Mouse (Mus musculus): ENCODE data around the gene Msi2. TPM values are rescaled to one million over a fixed set of nuclear protein-coding genes. Genes with fewer than 3 reads are reported as not detected.

The Msi2 gene
- total and polyA plus RNA-seq, 2 experiments from 2014 or later = 33.0 to 170 TPM

- no peaks in the 10 kb centered on the region for H3K27me3 ChIP-seq (ENCODE audit: insufficient read depth, low read length)
- no peak overlapping the region for H3K4me3 ChIP-seq (ENCODE audit: low read length)
- ATAC-seq = no peak
- TF ChIP-seq CTCF (IDR thresholded peaks at IDR 0.05; ENCODE audit: low read depth) = no peak
- H3K27ac ChIP-seq = no peak overlapping the region
- no peaks in the 10 kb centered on the region for H3K9me3 ChIP-seq (ENCODE audit: low read length)
- 77% methylated on average over 4 of the region's 4 CpGs for whole genome bisulfite sequencing
- no peak overlapping the region for H3K9ac ChIP-seq (replicated peaks; ENCODE audit: low read length)
- no peak overlapping the region for H3K4me2 ChIP-seq (ENCODE audit: low read depth, low read length)
- DNase-seq (ENCODE audit: low spot score) = no peak
- no peaks in the 10 kb centered on the region for H3K4me1 ChIP-seq (ENCODE audit: insufficient read depth, low read length)
- peaks cover 8% of the 10 kb centered on the region; the same call in 1 of the 2 replicates for H3K36me3 ChIP-seq (ENCODE audit: insufficient read depth, low read length)
These were observed 350.8 kb downstream of the Msi2 start for GRCm38 (mm10) chr11:88367501-88367900.

- no peak for ATAC-seq
- 75% methylated on average over 2 of the region's 2 CpGs for WGBS
- no peak for TF ChIP-seq CTCF (IDR thresholded peaks at IDR 0.05; ENCODE audit: low read depth)
These were observed 352.3 kb downstream of the Msi2 start for GRCm38 (mm10) chr11:88365914-88366540.

GRCm38 (mm10) chr11:88364231-88364630, 354.1 kb downstream of the Msi2 start:
- Histone ChIP-seq H3K27ac (no peak overlapping the region), H3K9me3 (ENCODE audit: low read length) (no peaks in the 10 kb centered on the region), H3K27me3 (ENCODE audit: insufficient read depth, low read length) (no peaks in the 10 kb centered on the region), H3K36me3 (ENCODE audit: insufficient read depth, low read length) (peaks cover 11% of the 10 kb centered on the region), H3K4me1 (ENCODE audit: insufficient read depth, low read length) (no peaks in the 10 kb centered on the region), H3K9ac (replicated peaks; ENCODE audit: low read length) (no peak overlapping the region), H3K4me3 (ENCODE audit: low read length) (no peak overlapping the region), H3K4me2 (ENCODE audit: low read depth, low read length) (no peak overlapping the region)
- ATAC-seq (no peak), DNase-seq (ENCODE audit: low spot score) (no peak)
- 88% methylated on average over 3 of the region's 3 CpGs for WGBS
- no peak for TF ChIP-seq CTCF (IDR thresholded peaks at IDR 0.05; ENCODE audit: low read depth)

More at GRCm38 (mm10) chr11:88365914-88366540, 352.3 kb downstream of the Msi2 start:
- Histone ChIP-seq H3K9ac (replicated peaks; ENCODE audit: low read length) (no peak overlapping the region), H3K4me2 (ENCODE audit: low read depth, low read length) (no peak overlapping the region), H3K4me1 (ENCODE audit: insufficient read depth, low read length) (no peaks in the 10 kb centered on the region), H3K27me3 (ENCODE audit: insufficient read depth, low read length) (no peaks in the 10 kb centered on the region), H3K36me3 (ENCODE audit: insufficient read depth, low read length) (peaks cover 11% of the 10 kb centered on the region), H3K27ac (no peak overlapping the region), H3K4me3 (ENCODE audit: low read length) (no peak overlapping the region), H3K9me3 (ENCODE audit: low read length) (no peaks in the 10 kb centered on the region)
- DNase-seq (ENCODE audit: low spot score) = no peak

DNA sequence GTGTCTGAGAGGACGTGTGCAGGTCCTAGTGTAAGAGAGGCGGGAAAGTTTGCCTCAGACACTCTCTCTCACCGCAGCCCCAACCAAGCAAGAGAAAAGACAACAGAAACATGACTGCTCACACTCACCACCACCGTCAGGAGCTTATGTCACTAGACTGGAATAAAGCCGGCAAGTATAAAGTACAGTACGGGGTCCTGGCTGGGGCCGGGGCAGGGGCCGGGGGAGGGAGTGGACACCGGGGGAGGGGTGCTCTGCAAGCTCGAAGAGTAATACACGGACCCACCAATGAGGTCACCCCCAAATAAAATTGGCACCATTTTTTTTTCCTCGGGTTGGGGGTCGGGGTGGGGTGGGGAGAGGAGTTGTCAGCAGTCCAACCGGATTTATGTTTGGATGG, 354.8 kb downstream of the Msi2 start:
- no peaks in the 10 kb centered on the region for H3K27me3 ChIP-seq (ENCODE audit: insufficient read depth, low read length)
- H3K9me3 ChIP-seq (ENCODE audit: low read length) = no peaks in the 10 kb centered on the region
- no peak overlapping the region for H3K4me2 ChIP-seq (ENCODE audit: low read depth, low read length)
- ATAC-seq (no peak), DNase-seq (ENCODE audit: low spot score) (no peak)
- peaks cover 11% of the 10 kb centered on the region for H3K36me3 ChIP-seq (ENCODE audit: insufficient read depth, low read length)
- H3K9ac ChIP-seq (replicated peaks; ENCODE audit: low read length) = no peak overlapping the region
- no peak overlapping the region for H3K27ac ChIP-seq
- no peak for TF ChIP-seq CTCF (IDR thresholded peaks at IDR 0.05; ENCODE audit: low read depth)
- H3K4me1 ChIP-seq (ENCODE audit: insufficient read depth, low read length) = 0 out of 2 replicates have a peak, but pooled peaks cover under 1% of the 10 kb centered on the region
- H3K4me3 ChIP-seq (ENCODE audit: low read length) = no peak overlapping the region
- 80% methylated on average over 14 of the region's 14 CpGs for WGBS

DNA sequence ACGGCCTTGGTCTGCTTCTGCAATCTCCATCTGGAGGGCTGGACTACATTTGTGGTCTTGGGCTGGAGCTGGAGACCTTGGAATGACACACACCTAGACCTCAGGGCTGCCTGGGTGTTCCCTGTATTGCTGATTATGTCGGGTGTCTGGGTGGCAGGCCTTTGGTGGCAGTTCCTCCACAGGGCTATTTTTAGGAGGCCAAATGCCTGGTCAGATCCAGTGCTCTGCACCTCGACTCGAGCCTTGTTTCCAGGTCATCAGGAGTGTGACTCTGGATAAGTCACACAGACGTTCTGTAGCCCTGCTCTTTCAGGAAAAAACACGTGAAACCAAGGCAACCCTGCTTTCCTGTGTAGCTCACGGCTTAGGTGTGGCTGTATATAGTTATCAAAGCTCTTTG, 358.6 kb downstream of the Msi2 start:
- H3K4me3 ChIP-seq (ENCODE audit: low read length) = no peak overlapping the region
- peaks cover 3% of the 10 kb centered on the region; the same call in 1 of the 2 replicates for H3K36me3 ChIP-seq (ENCODE audit: insufficient read depth, low read length)
- TF ChIP-seq CTCF (IDR thresholded peaks at IDR 0.05; ENCODE audit: low read depth) = no peak
- H3K9ac ChIP-seq (replicated peaks; ENCODE audit: low read length) = no peak overlapping the region
- ATAC-seq (no peak), DNase-seq (ENCODE audit: low spot score) (no peak)
- peaks cover 17% of the 10 kb centered on the region for H3K4me1 ChIP-seq (ENCODE audit: insufficient read depth, low read length)
- WGBS = 85% methylated on average over 7 of the region's 7 CpGs
- no peak overlapping the region for H3K27ac ChIP-seq
- no peaks in the 10 kb centered on the region for H3K9me3 ChIP-seq (ENCODE audit: low read length)
- H3K27me3 ChIP-seq (ENCODE audit: insufficient read depth, low read length) = no peaks in the 10 kb centered on the region
- no peak overlapping the region for H3K4me2 ChIP-seq (ENCODE audit: low read depth, low read length)

DNA sequence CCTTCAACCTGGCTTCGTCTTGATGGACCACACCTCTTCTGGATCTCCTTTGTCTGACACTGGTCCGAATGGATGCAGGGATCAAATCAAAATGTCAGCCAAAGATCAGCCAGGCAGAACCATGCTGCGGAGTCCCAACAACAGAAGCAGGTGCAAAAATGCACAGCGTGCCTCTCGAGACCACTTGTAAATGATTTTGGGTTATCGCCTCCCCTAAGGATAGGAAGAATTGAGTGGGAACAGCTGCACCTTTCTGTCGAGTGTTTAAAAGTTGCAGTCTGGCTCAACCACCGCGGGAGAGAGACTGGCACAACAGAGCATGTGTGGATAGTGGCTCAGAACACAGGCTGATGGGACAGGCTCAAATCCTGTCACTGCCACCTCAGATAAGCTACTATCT, 361.0 kb downstream of the Msi2 start:
- peaks cover 21% of the 10 kb centered on the region for H3K4me1 ChIP-seq (ENCODE audit: insufficient read depth, low read length)
- peak overlapping the region; percentile 72 for H3K27ac ChIP-seq
- ATAC-seq (peak; percentile 34), DNase-seq (ENCODE audit: low spot score) (no peak)
- no peaks in the 10 kb centered on the region for H3K9me3 ChIP-seq (ENCODE audit: low read length)
- WGBS = 17% methylated on average over 9 of the region's 9 CpGs
- H3K4me2 ChIP-seq (ENCODE audit: low read depth, low read length) = peak overlapping the region; percentile 2; the same call in 1 of the 2 replicates
- H3K4me3 ChIP-seq (ENCODE audit: low read length) = no peak overlapping the region
- H3K36me3 ChIP-seq (ENCODE audit: insufficient read depth, low read length) = peaks cover 3% of the 10 kb centered on the region; the same call in 1 of the 2 replicates
- H3K27me3 ChIP-seq (ENCODE audit: insufficient read depth, low read length) = no peaks in the 10 kb centered on the region
- H3K9ac ChIP-seq (replicated peaks; ENCODE audit: low read length) = no peak overlapping the region
- TF ChIP-seq CTCF (IDR thresholded peaks at IDR 0.05; ENCODE audit: low read depth) = no peak

DNA sequence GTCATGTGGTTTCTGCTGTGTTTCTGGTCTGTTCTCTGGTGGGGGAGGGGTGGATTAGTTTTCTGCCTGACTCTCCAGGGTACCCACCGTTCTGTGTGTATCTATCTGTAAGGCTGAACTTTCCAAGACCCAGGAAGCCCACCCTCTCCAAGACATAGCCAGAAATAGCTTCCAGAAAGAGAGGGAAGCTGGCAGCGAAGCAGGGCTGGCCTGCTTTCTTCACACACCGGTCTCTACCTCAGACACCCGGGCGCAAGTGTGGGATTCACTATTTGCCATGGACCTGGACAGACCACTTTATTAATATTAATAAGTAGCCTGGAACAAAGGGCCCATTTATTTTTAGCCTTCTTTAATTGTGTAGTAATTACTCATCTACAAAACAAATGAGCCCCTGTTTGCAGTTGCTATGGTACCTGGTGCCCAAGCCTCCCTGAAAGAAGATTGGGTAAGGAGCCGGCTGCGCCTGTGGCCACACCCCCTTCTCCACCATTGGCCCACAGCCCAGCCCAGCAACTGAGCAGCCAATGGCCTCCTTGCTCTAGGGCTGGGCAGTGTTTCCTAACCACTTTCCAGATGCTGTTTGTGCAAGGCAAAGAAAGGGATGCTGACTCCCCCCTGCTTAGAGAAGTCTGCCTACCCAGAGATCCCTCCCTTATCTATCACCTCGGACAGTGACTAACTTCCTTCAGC, 361.6 kb downstream of the Msi2 start:
- peaks cover 21% of the 10 kb centered on the region for H3K4me1 ChIP-seq (ENCODE audit: insufficient read depth, low read length)

More for the DNA sequence above, 361.6 kb downstream of the Msi2 start:
- Histone ChIP-seq H3K4me3 (ENCODE audit: low read length) (no peak overlapping the region), H3K4me2 (ENCODE audit: low read depth, low read length) (peak overlapping the region; percentile 2; the same call in 1 of the 2 replicates), H3K9me3 (ENCODE audit: low read length) (no peaks in the 10 kb centered on the region), H3K36me3 (ENCODE audit: insufficient read depth, low read length) (peaks cover 3% of the 10 kb centered on the region; the same call in 1 of the 2 replicates), H3K27me3 (ENCODE audit: insufficient read depth, low read length) (no peaks in the 10 kb centered on the region), H3K9ac (replicated peaks; ENCODE audit: low read length) (no peak overlapping the region), H3K27ac (peak overlapping the region; percentile 72)
- no peak for TF ChIP-seq CTCF (IDR thresholded peaks at IDR 0.05; ENCODE audit: low read depth)
- peak; percentile 98 for ATAC-seq
- 12% methylated on average over 8 of the region's 8 CpGs for WGBS
- peak; percentile 95 for DNase-seq (ENCODE audit: low spot score)
